Mouse (Mus musculus): ENCODE data around the gene Sf3a3.

The Sf3a3 gene

DNA sequence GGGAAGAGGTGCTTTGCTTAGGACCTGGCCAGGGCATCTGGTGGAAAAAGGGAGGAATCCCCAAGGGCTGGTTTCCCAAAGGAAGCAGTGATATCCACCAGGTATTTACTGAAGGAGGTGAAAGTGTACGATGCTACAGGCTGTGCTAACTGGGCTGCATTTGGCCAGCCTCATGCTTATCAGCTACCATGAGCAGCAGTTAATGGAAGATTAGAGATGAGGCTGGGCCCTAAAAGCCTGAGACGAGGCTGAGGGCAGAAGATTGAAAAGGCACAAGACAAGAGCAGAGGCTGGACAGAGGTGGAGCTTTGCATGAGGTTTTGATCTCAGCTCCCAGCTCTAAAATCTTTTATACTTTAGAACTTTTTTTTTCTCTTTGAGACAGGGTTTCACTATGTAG lies 59.9 kb downstream of the Sf3a3 start:
- DNase-seq (ENCODE audit: low read depth, low spot score): no peak

DNA sequence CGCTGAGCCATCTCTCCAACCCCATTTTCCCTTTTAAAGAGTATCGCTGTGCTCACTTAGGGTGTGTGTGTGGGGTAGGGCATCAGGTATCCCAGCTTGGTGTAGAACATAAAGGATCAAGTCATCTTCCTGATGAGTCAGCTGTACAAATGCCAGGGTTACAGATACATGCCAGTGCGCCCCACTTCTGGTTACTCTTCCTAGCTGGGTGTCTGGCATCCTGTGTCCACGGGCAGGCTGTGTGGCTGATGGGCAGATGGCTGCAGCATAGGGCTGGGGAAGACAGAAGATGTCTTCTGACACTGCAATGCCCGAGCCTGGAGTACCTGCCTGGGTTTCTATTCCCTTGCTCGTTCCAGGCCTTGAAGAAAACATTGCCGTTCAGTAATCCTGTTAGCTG lies 66.8 kb downstream of the Sf3a3 start:
- DNase-seq (ENCODE audit: low read depth, low spot score): no peak
